Mouse (Mus musculus): ENCODE results near the gene Ndufa8.

DNA sequence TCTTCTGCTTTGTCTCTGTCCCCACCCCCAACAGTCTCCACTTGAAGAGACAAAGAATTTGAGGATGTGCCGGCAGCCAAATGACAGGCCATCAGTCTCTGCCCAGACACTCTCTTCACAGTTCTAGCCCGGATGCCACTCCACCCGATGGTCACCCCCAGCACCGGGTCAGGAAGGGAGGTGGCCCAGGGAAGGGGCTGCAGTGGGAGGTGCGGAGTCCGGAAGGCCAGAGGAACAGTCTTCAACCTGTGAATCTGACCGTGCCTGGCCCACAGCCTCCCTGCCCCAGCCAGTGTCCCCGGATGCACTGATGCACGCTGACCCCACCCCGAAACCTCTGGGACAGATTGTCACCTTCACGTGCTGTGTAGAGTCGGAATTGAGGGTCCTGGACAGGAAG, 36.2 kb downstream of the Ndufa8 start:
- TF ChIP-seq CTCF (IDR thresholded peaks at IDR 0.05; ENCODE audit: insufficient read depth, low read length): no peak
- no peak for TF ChIP-seq POLR2A (IDR thresholded peaks at IDR 0.05; ENCODE audit: borderline replicate concordance, extremely low read depth, low read depth, low read length)
